ENCODE assay signal across 8 mouse cellular contexts in the genomic region with DNA sequence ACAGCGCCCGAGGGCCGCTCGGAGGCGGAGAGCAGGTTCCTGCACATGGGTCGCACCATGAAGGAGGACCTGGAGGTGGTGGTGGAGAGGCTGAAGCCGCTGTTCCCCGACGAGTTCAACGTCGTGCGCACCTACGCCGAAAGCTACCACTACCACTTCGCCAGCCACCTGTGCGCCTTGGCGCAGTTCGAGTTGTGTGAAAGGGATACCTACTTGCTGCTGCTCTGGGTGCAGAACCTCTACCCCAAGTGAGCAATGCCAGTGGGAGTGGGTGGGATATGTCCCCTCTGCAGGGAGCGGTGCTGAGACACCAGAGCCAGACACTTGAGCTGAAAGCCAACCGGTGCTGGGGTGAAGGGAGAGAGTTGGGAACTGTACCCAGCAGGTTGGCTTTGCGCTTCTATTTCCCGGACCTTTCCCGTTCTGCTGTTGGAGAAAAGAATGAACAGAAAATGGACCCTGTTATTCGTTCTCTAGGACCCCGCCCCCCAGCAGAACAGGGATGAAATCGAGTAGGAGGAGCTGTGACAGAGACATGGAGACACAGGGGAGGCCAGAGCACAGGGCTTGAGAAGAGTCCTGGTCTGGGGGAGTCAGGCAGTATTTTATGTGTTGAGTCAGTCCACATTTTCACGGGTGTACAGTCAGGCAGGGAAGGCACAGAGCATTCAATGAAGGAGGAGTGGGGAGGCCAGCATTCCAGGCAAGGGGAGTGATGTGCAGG. TPM values are rescaled to one million over a fixed set of nuclear protein-coding genes. Genes with fewer than 3 reads are reported as not detected.
DNase-seq lines count a peak whose midpoint lies in the region; ATAC-seq and TF ChIP-seq lines count a peak whose summit lies in the region.

No protein-coding gene starts in this region.

- no peak for ATAC-seq in lung, embryonic 14.5 days (ENCODE audit: insufficient read depth)
- no peak for ATAC-seq in forebrain, embryonic 12.5 days (ENCODE audit: low FRiP score)
- no peak for ATAC-seq in limb, embryonic 12.5 days (ENCODE audit: insufficient number of reproducible peaks, insufficient read depth, low FRiP score, low TSS enrichment, low read depth)
- ATAC-seq in megakaryocyte progenitor cell, adult 5-6 weeks (replicated peaks; ENCODE audit: poor library complexity), result no peak

- H3K4me1 ChIP-seq in lung, embryonic 14.5 days (ENCODE audit: insufficient read depth), result peaks cover 18% of the 10 kb centered on the region; the same call in 1 of the 2 replicates
- peaks cover 26% of the 10 kb centered on the region for H3K4me1 ChIP-seq in forebrain, embryonic 12.5 days
- peaks cover 57% of the 10 kb centered on the region for H3K4me1 ChIP-seq in limb, embryonic 12.5 days (replicated peaks)
- H3K4me1 ChIP-seq in small intestine, adult 2 months (ENCODE audit: control insufficient read depth, insufficient read depth, insufficient read length, low read length), result peaks cover 40% of the 10 kb centered on the region

- no peak for TF ChIP-seq POLR2A in small intestine, adult 2 months (IDR thresholded peaks at IDR 0.05; ENCODE audit: low read depth, low read length)

- no peaks in the 10 kb centered on the region for H3K9me3 ChIP-seq in lung, embryonic 14.5 days (ENCODE audit: low read depth, low read length)
- H3K9me3 ChIP-seq in forebrain, embryonic 12.5 days, result no peaks in the 10 kb centered on the region
- H3K9me3 ChIP-seq in limb, embryonic 12.5 days, result no peaks in the 10 kb centered on the region

- peak overlapping the region; percentile 38 for H3K9ac ChIP-seq in lung, embryonic 14.5 days
- no peak overlapping the region for H3K9ac ChIP-seq in forebrain, embryonic 12.5 days
- H3K9ac ChIP-seq in limb, embryonic 12.5 days (replicated peaks), result 0 out of 2 replicates have a peak overlapping the region, but pooled peaks have one; percentile 18

- peak overlapping the region; percentile 24 for H3K4me3 ChIP-seq in lung, embryonic 14.5 days (ENCODE audit: low read depth, low read length)
- H3K4me3 ChIP-seq in forebrain, embryonic 12.5 days (replicated peaks), result peak overlapping the region; percentile 16
- peak overlapping the region; percentile 31 for H3K4me3 ChIP-seq in limb, embryonic 12.5 days (replicated peaks)
- H3K4me3 ChIP-seq in small intestine, adult 2 months (ENCODE audit: low read depth, low read length), result peak overlapping the region; percentile 24

- H3K27ac ChIP-seq in lung, embryonic 14.5 days (ENCODE audit: low read depth), result no peak overlapping the region
- H3K27ac ChIP-seq in forebrain, embryonic 12.5 days, result no peak overlapping the region
- H3K27ac ChIP-seq in limb, embryonic 12.5 days, result no peak overlapping the region
- no peak overlapping the region for H3K27ac ChIP-seq in small intestine, adult 2 months (ENCODE audit: insufficient read depth, low read depth, low read length)

- peak overlapping the region; percentile 51 for H3K4me2 ChIP-seq in lung, embryonic 14.5 days
- H3K4me2 ChIP-seq in forebrain, embryonic 12.5 days, result peak overlapping the region; percentile 37
- peak overlapping the region; percentile 52 for H3K4me2 ChIP-seq in limb, embryonic 12.5 days

- H3K27me3 ChIP-seq in lung, embryonic 14.5 days (ENCODE audit: insufficient read depth, low read length), result peaks cover 77% of the 10 kb centered on the region
- H3K27me3 ChIP-seq in forebrain, embryonic 12.5 days, result peaks cover 100% of the 10 kb centered on the region
- peaks cover 100% of the 10 kb centered on the region for H3K27me3 ChIP-seq in limb, embryonic 12.5 days
- H3K27me3 ChIP-seq in small intestine, adult 2 months (ENCODE audit: control insufficient read depth, insufficient read depth, low read length), result peaks cover 61% of the 10 kb centered on the region

- no peak for TF ChIP-seq CTCF in lung, embryonic 14.5 days (IDR thresholded peaks at IDR 0.05; ENCODE audit: low read depth)
- TF ChIP-seq CTCF in small intestine, adult 2 months (IDR thresholded peaks at IDR 0.05; ENCODE audit: extremely low read depth, insufficient read length, insufficient replicate concordance, low read depth, low read length), result no peak

- H3K36me3 ChIP-seq in lung, embryonic 14.5 days (ENCODE audit: insufficient read depth), result no peaks in the 10 kb centered on the region
- no peaks in the 10 kb centered on the region for H3K36me3 ChIP-seq in forebrain, embryonic 12.5 days (replicated peaks)
- no peaks in the 10 kb centered on the region for H3K36me3 ChIP-seq in limb, embryonic 12.5 days
- H3K36me3 ChIP-seq in small intestine, adult 2 months (ENCODE audit: control insufficient read depth, insufficient read depth, low read length), result no peaks in the 10 kb centered on the region

- DNase-seq in lung, embryonic 14.5 days, result no peak
- no peak for DNase-seq in lung, postnatal 14 days
- DNase-seq in ovary, adult 18-20 months (ENCODE audit: low spot score), result no peak
- DNase-seq in ovary, postnatal 10 days (ENCODE audit: low spot score), result no peak

- WGBS in lung, embryonic 14.5 days, result 10% methylated on average over 27 of the region's 27 CpGs
- WGBS in forebrain, embryonic 12.5 days, result 1% methylated on average over 27 of the region's 27 CpGs
- WGBS in limb, embryonic 12.5 days, result 8% methylated on average over 27 of the region's 27 CpGs
- 28% methylated on average over 27 of the region's 27 CpGs for WGBS in small intestine, adult 2 months

RNA-seq across cellular contexts. Expression of gene Tnfaip2, which starts 3.8 kb away (rescaled TPM):
- 2.0 and 3.4 TPM in 2 replicates for polyA plus RNA-seq in lung, embryonic 14.5 days (2014; fragmentation: Nextera tagmentation; extraction: Ambion mirVana)
- polyA plus RNA-seq in forebrain, embryonic 12.5 days (2016; fragmentation: Nextera tagmentation; extraction: Ambion mirVana), result 1.5 and 2.2 TPM in 2 replicates
- polyA plus RNA-seq in limb, embryonic 12.5 days (2016; fragmentation: Nextera tagmentation; extraction: Ambion mirVana), result 4.1 and 5.3 TPM in 2 replicates
- 10.2 and 16.4 TPM in 2 replicates for polyA plus RNA-seq in small intestine, adult 2 months (2012; rRNA removed)
- 18.3 and 20.9 TPM in 2 replicates for total RNA-seq in megakaryocyte progenitor cell, adult 5-6 weeks (2015)
- 31.1 and 67.8 TPM in 2 replicates for total RNA-seq in megakaryocyte progenitor cell, adult 5-6 weeks (2017)

RNA-seq across cellular contexts. Expression of gene Exoc3l4, which starts 29.2 kb away (rescaled TPM):
- 10.3 and 10.7 TPM in 2 replicates for polyA plus RNA-seq in lung, embryonic 14.5 days (2014; fragmentation: Nextera tagmentation; extraction: Ambion mirVana)
- 1.4 and 3.3 TPM in 2 replicates for polyA plus RNA-seq in forebrain, embryonic 12.5 days (2016; fragmentation: Nextera tagmentation; extraction: Ambion mirVana)
- 5.6 and 7.1 TPM in 2 replicates for polyA plus RNA-seq in limb, embryonic 12.5 days (2016; fragmentation: Nextera tagmentation; extraction: Ambion mirVana)
- 356 and 552 TPM in 2 replicates for polyA plus RNA-seq in small intestine, adult 2 months (2012; rRNA removed)
- total RNA-seq in megakaryocyte progenitor cell, adult 5-6 weeks (2015), result 0.42 and 1.1 TPM in 2 replicates
- total RNA-seq in megakaryocyte progenitor cell, adult 5-6 weeks (2017), result not detected in 2 replicates

RNA-seq across cellular contexts. Expression of gene Lbhd2, which starts 39.4 kb away (rescaled TPM):
- polyA plus RNA-seq in lung, embryonic 14.5 days (2014; fragmentation: Nextera tagmentation; extraction: Ambion mirVana), result 0.50 and 0.68 TPM in 2 replicates
- 0.51 and 0.63 TPM in 2 replicates for polyA plus RNA-seq in forebrain, embryonic 12.5 days (2016; fragmentation: Nextera tagmentation; extraction: Ambion mirVana)
- 4.4 and 6.7 TPM in 2 replicates for polyA plus RNA-seq in limb, embryonic 12.5 days (2016; fragmentation: Nextera tagmentation; extraction: Ambion mirVana)
- polyA plus RNA-seq in small intestine, adult 2 months (2012; rRNA removed), result not detected in 2 replicates
- 0.30 TPM in 1 of 2 replicates, not detected in the other for total RNA-seq in megakaryocyte progenitor cell, adult 5-6 weeks (2015)
- total RNA-seq in megakaryocyte progenitor cell, adult 5-6 weeks (2017), result not detected in 2 replicates

RNA-seq across cellular contexts. Expression of gene Gm266, which starts 39.6 kb away (rescaled TPM):
- 8.1 and 10.8 TPM in 2 replicates for polyA plus RNA-seq in lung, embryonic 14.5 days (2014; fragmentation: Nextera tagmentation; extraction: Ambion mirVana)
- polyA plus RNA-seq in forebrain, embryonic 12.5 days (2016; fragmentation: Nextera tagmentation; extraction: Ambion mirVana), result 2.5 and 3.5 TPM in 2 replicates
- 11.0 and 12.8 TPM in 2 replicates for polyA plus RNA-seq in limb, embryonic 12.5 days (2016; fragmentation: Nextera tagmentation; extraction: Ambion mirVana)
- 0.43 and 0.53 TPM in 2 replicates for polyA plus RNA-seq in small intestine, adult 2 months (2012; rRNA removed)
- total RNA-seq in megakaryocyte progenitor cell, adult 5-6 weeks (2015), result not detected in 2 replicates
- not detected in 2 replicates for total RNA-seq in megakaryocyte progenitor cell, adult 5-6 weeks (2017)

Comparison
In these comparisons a context has a peak if more than half of its experiments do, and no peak if none do; other contexts are left out.
1. RNA of gene Exoc3l4, which starts 29.2 kb away (polyA plus RNA-seq): 356 to 552 TPM in small intestine, adult 2 months; 10.3 to 10.7 TPM in lung, embryonic 14.5 days, 5.6 to 7.1 TPM in limb, embryonic 12.5 days and 1.4 to 3.3 TPM in forebrain, embryonic 12.5 days; every median in the first group is over 10 times any median in the second.
2. Peak in every context shown above with its lines, with median percentiles within 50 percentile points of each other: H3K4me2 ChIP-seq and H3K4me3 ChIP-seq.